Mouse (Mus musculus): ENCODE measurements around the gene Sez6l.

- TF ChIP-seq CTCF (IDR thresholded peaks at IDR 0.05; ENCODE audit: borderline replicate concordance, extremely low read depth, insufficient read depth, insufficient read length) (no peak), POLR2A (IDR thresholded peaks at IDR 0.05; ENCODE audit: borderline replicate concordance, extremely low read depth, insufficient read depth, insufficient read length, poor library complexity, severe bottlenecking) (no peak)
Measured at GRCm38 (mm10) chr5:112377380-112377779, 199.6 kb downstream of the Sez6l start.
